Comparison of ENCODE assay signal across 8 mouse cellular contexts in genomic region chr9:45300422-45301104, GRCm38 (mm10). TPM values are rescaled to one million over a fixed set of nuclear protein-coding genes. Genes with fewer than 3 reads are reported as not detected.
DNase-seq lines count a peak whose midpoint lies in the region; ATAC-seq and TF ChIP-seq lines count a peak whose summit lies in the region.

No protein-coding gene starts in this region.

- TF ChIP-seq CTCF in midbrain, postnatal 0 days (IDR thresholded peaks at IDR 0.05), result peak; percentile 96

- H3K27ac ChIP-seq in embryonic facial prominence, embryonic 13.5 days, result no peak overlapping the region
- H3K27ac ChIP-seq in limb, embryonic 14.5 days (replicated peaks; ENCODE audit: low read depth, low read length), result no peak overlapping the region
- peak overlapping the region; percentile 64 for H3K27ac ChIP-seq in midbrain, postnatal 0 days (ENCODE audit: low read depth, low read length)

- peak overlapping the region; percentile 59 for H3K9ac ChIP-seq in embryonic facial prominence, embryonic 13.5 days
- peak overlapping the region; percentile 32; the same call in 1 of the 2 replicates for H3K9ac ChIP-seq in limb, embryonic 14.5 days (ENCODE audit: low read depth, low read length, severe bottlenecking)
- H3K9ac ChIP-seq in midbrain, postnatal 0 days (replicated peaks; ENCODE audit: low read length, poor library complexity, severe bottlenecking), result peak overlapping the region; percentile 39; the same call in 1 of the 2 replicates

- peak; percentile 36 for DNase-seq in 3134 (ENCODE audit: extremely low read depth, insufficient read length, low spot score)
- peak; percentile 93 to 94 for DNase-seq in adrenal gland, postnatal 36 days
- peak; percentile 96 for DNase-seq in heart, adult 8-10 months (ENCODE audit: low spot score)
- DNase-seq in kidney, adult 9 months, result peak; percentile 96
- peak; percentile 94 for DNase-seq in limb, embryonic 14.5 days (ENCODE audit: low spot score)
- DNase-seq in midbrain, postnatal 0 days (ENCODE audit: low spot score), result peak; percentile 95
- DNase-seq in spleen, postnatal 14 days (ENCODE audit: low spot score in 2 of 2), result peak; percentile 77 to 86

- 18% methylated on average over 20 of the region's 20 CpGs for WGBS in embryonic facial prominence, embryonic 13.5 days
- WGBS in limb, embryonic 14.5 days, result 15% methylated on average over 20 of the region's 20 CpGs
- WGBS in midbrain, postnatal 0 days, result 12% methylated on average over 20 of the region's 20 CpGs

- H3K27me3 ChIP-seq in embryonic facial prominence, embryonic 13.5 days, result no peaks in the 10 kb centered on the region; the same call in 1 of the 2 replicates
- H3K27me3 ChIP-seq in limb, embryonic 14.5 days (ENCODE audit: control insufficient read depth, insufficient read depth, low read length), result no peaks in the 10 kb centered on the region
- H3K27me3 ChIP-seq in midbrain, postnatal 0 days (ENCODE audit: insufficient read depth, low read length), result no peaks in the 10 kb centered on the region

- peak overlapping the region; percentile 61 for H3K4me2 ChIP-seq in embryonic facial prominence, embryonic 13.5 days
- H3K4me2 ChIP-seq in limb, embryonic 14.5 days (replicated peaks; ENCODE audit: low read depth, low read length, severe bottlenecking), result peak overlapping the region; percentile 46
- H3K4me2 ChIP-seq in midbrain, postnatal 0 days (ENCODE audit: low read depth, low read length, poor library complexity, severe bottlenecking), result peak overlapping the region; percentile 35

- ATAC-seq in embryonic facial prominence, embryonic 13.5 days (ENCODE audit: insufficient number of reproducible peaks, insufficient read depth, low FRiP score, low TSS enrichment, low read depth), result peak; percentile 43; the same call in 1 of the 2 replicates
- peak; percentile 85 for ATAC-seq in limb, embryonic 14.5 days (ENCODE audit: low FRiP score, low read depth)
- ATAC-seq in midbrain, postnatal 0 days (ENCODE audit: low FRiP score), result peak; percentile 93

- no peak for TF ChIP-seq POLR2A in limb, embryonic 14.5 days (IDR thresholded peaks at IDR 0.05; ENCODE audit: borderline replicate concordance, extremely low read depth, insufficient read depth, insufficient read length)

- no peaks in the 10 kb centered on the region for H3K36me3 ChIP-seq in embryonic facial prominence, embryonic 13.5 days
- H3K36me3 ChIP-seq in limb, embryonic 14.5 days (ENCODE audit: control insufficient read depth, insufficient read depth, low read length), result no peaks in the 10 kb centered on the region
- H3K36me3 ChIP-seq in midbrain, postnatal 0 days (ENCODE audit: insufficient read depth, low read length), result no peaks in the 10 kb centered on the region

- no peaks in the 10 kb centered on the region for H3K9me3 ChIP-seq in embryonic facial prominence, embryonic 13.5 days
- no peaks in the 10 kb centered on the region for H3K9me3 ChIP-seq in limb, embryonic 14.5 days (ENCODE audit: control insufficient read depth, low read length)
- no peaks in the 10 kb centered on the region for H3K9me3 ChIP-seq in midbrain, postnatal 0 days (ENCODE audit: low read length)

- H3K4me1 ChIP-seq in embryonic facial prominence, embryonic 13.5 days, result peaks cover 5% of the 10 kb centered on the region; the same call in 1 of the 2 replicates
- no peaks in the 10 kb centered on the region for H3K4me1 ChIP-seq in limb, embryonic 14.5 days (ENCODE audit: control insufficient read depth, insufficient read depth, low read length)
- H3K4me1 ChIP-seq in midbrain, postnatal 0 days (ENCODE audit: insufficient read depth, low read length), result no peaks in the 10 kb centered on the region

- H3K4me3 ChIP-seq in embryonic facial prominence, embryonic 13.5 days, result peak overlapping the region; percentile 31
- H3K4me3 ChIP-seq in limb, embryonic 14.5 days (replicated peaks; ENCODE audit: low read length), result peak overlapping the region; percentile 30
- H3K4me3 ChIP-seq in midbrain, postnatal 0 days (ENCODE audit: low read depth, low read length), result peak overlapping the region; percentile 1; the same call in 1 of the 2 replicates

RNA-seq across cellular contexts. Expression of gene Tmprss13, which starts 18.3 kb away (rescaled TPM):
- under 1 TPM; 0.20 to 0.23 TPM for total RNA-seq in adrenal gland, postnatal 36 days (2021)
- 2.5 and 3.8 TPM in 2 replicates for polyA plus RNA-seq in embryonic facial prominence, embryonic 13.5 days (2015; fragmentation: Nextera tagmentation; extraction: Ambion mirVana)
- total RNA-seq in heart, adult 8-10 months (2022), result 1 to 10 TPM; 5.9 to 9.3 (median 7.7) TPM
- polyA plus RNA-seq in limb, embryonic 14.5 days (2012; rRNA removed), result 2.0 and 2.5 TPM in 2 replicates
- polyA plus RNA-seq in limb, embryonic 14.5 days (2014; fragmentation: Nextera tagmentation; extraction: Ambion mirVana), result 5.5 and 5.9 TPM in 2 replicates
- total RNA-seq in midbrain, postnatal 0 days (2014; rRNA removed), result 0.05 TPM in 1 of 2 replicates, not detected in the other
- polyA plus RNA-seq in midbrain, postnatal 0 days (2015; fragmentation: Nextera tagmentation; extraction: Ambion mirVana), result not detected in 2 replicates

RNA-seq across cellular contexts. Expression of gene Il10ra, which starts 31.6 kb away (rescaled TPM):
- total RNA-seq in adrenal gland, postnatal 36 days (2021), result 1 to 10 TPM; 2.4 to 2.5 TPM
- polyA plus RNA-seq in embryonic facial prominence, embryonic 13.5 days (2015; fragmentation: Nextera tagmentation; extraction: Ambion mirVana), result 0.69 TPM in 2 replicates
- total RNA-seq in heart, adult 8-10 months (2022), result 1 to 10 TPM; 1.1 to 2.7 (median 1.3) TPM
- polyA plus RNA-seq in limb, embryonic 14.5 days (2012; rRNA removed), result 1.6 TPM in 2 replicates
- polyA plus RNA-seq in limb, embryonic 14.5 days (2014; fragmentation: Nextera tagmentation; extraction: Ambion mirVana), result 1.3 and 1.6 TPM in 2 replicates
- 0.90 and 1.4 TPM in 2 replicates for total RNA-seq in midbrain, postnatal 0 days (2014; rRNA removed)
- polyA plus RNA-seq in midbrain, postnatal 0 days (2015; fragmentation: Nextera tagmentation; extraction: Ambion mirVana), result 0.81 and 0.87 TPM in 2 replicates

Comparison
In these comparisons a context has a peak if more than half of its experiments do, and no peak if none do; other contexts are left out.
1. DNase-seq: peak in every context shown above with its lines; median percentile 96 in heart, adult 8-10 months; 96 in kidney, adult 9 months; 95 in midbrain, postnatal 0 days; 94 in limb, embryonic 14.5 days; 94 in adrenal gland, postnatal 36 days; 82 in spleen, postnatal 14 days; 36 in 3134.
2. ATAC-seq: peak in every context shown above with its lines; median percentile 93 in midbrain, postnatal 0 days; 85 in limb, embryonic 14.5 days; 43 in embryonic facial prominence, embryonic 13.5 days.